26 mouse cellular contexts compared by ENCODE assay signal in the genomic region with DNA sequence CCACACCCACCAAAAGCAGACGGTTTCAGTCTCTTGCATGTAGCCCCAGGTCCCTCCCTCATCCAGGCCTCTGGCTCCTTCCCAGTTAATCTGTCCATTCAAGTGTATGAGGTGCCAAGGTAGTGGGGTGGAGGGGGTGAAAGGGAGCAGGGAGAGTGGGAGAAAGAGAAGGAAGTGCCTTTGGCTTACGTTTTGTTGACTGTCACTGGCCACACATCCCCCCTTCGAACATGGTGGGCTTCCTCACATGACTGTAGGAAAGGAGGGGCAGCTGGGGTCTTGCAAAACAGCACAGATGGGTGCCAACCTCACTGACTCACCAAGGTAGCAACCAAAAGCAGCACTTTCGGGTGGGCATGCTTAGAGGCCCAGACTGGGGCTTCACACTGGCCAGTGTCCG.
A peak's percentile ranks its signal among the peaks of the same experiment; 100 is the strongest.
DNase-seq lines count a peak whose midpoint lies in the region; ATAC-seq lines count a peak whose summit lies in the region.
"Had no signal": no experiment of that assay in that cellular context is flagged by ENCODE, and none has a peak within 500 bp of the region (broad histone marks: within the 10 kb centered on the region; RNA-seq: fewer than 3 reads in every experiment).

No protein-coding gene starts in this region.

- H3K27ac ChIP-seq in midbrain, embryonic 10.5 days (replicated peaks), result peak overlapping the region; percentile 61
- H3K27ac ChIP-seq in midbrain, embryonic 15.5 days, result no peak overlapping the region
- H3K27ac ChIP-seq: embryonic facial prominence, embryonic 10.5 days; embryonic facial prominence, embryonic 13.5 days; forebrain, embryonic 12.5 days; forebrain, embryonic 15.5 days; heart, embryonic 15.5 days had no signal

- DNase-seq in cerebellum, adult 9-10 months, result peak; percentile 61
- DNase-seq in cerebellum, postnatal 4 days (ENCODE audit: low spot score in 2 of 2), result no peak
- peak; percentile 58 to 61 for DNase-seq in cerebellum, postnatal 14 days
- DNase-seq in cerebellum, postnatal 25 days, result no peak
- no peak for DNase-seq in midbrain, embryonic 10.5 days (ENCODE audit: low spot score)
- DNase-seq: adrenal gland, postnatal 10 days; adrenal gland, postnatal 36 days; B cell, adult 2 months; embryo, embryonic 11 days; gastrocnemius, postnatal 25 days; heart, adult 18-20 months; heart, postnatal 10 days; heart, postnatal 36 days; kidney, adult 2 months had no signal

- H3K36me3 ChIP-seq in midbrain, embryonic 10.5 days, result no peaks in the 10 kb centered on the region
- no peaks in the 10 kb centered on the region for H3K36me3 ChIP-seq in midbrain, embryonic 15.5 days (replicated peaks)
- H3K36me3 ChIP-seq: embryonic facial prominence, embryonic 10.5 days; embryonic facial prominence, embryonic 13.5 days; forebrain, embryonic 12.5 days; forebrain, embryonic 15.5 days; G1E; heart, embryonic 12.5 days; heart, embryonic 15.5 days; hindbrain, embryonic 15.5 days had no signal

- H3K9me3 ChIP-seq in midbrain, embryonic 10.5 days (replicated peaks), result no peaks in the 10 kb centered on the region
- H3K9me3 ChIP-seq in midbrain, embryonic 15.5 days, result no peaks in the 10 kb centered on the region
- H3K9me3 ChIP-seq: embryonic facial prominence, embryonic 10.5 days; embryonic facial prominence, embryonic 13.5 days; forebrain, embryonic 12.5 days; forebrain, embryonic 15.5 days; G1E; heart, embryonic 12.5 days; heart, embryonic 15.5 days; hindbrain, embryonic 15.5 days had no signal

- 71% methylated on average over 5 of the region's 5 CpGs for WGBS in midbrain, embryonic 10.5 days
- 74% methylated on average over 5 of the region's 5 CpGs for WGBS in midbrain, embryonic 15.5 days

- no peak for ATAC-seq in midbrain, embryonic 15.5 days (replicated peaks)
- ATAC-seq: forebrain, embryonic 15.5 days; intestine, postnatal 0 days; Patski had no signal

- H3K27me3 ChIP-seq in midbrain, embryonic 10.5 days (ENCODE audit: low read depth, poor library complexity, severe bottlenecking), result peaks cover 42% of the 10 kb centered on the region
- 0 out of 2 replicates have a peak, but pooled peaks cover 2% of the 10 kb centered on the region for H3K27me3 ChIP-seq in midbrain, embryonic 15.5 days (replicated peaks)
- H3K27me3 ChIP-seq: hindbrain, embryonic 15.5 days had no signal

- H3K4me2 ChIP-seq in midbrain, embryonic 15.5 days, result no peak overlapping the region
- H3K4me2 ChIP-seq: embryonic facial prominence, embryonic 13.5 days; forebrain, embryonic 12.5 days; forebrain, embryonic 15.5 days; heart, embryonic 12.5 days; heart, embryonic 15.5 days; hindbrain, embryonic 15.5 days had no signal

- H3K4me3 ChIP-seq in midbrain, embryonic 10.5 days, result no peak overlapping the region
- H3K4me3 ChIP-seq in midbrain, embryonic 15.5 days, result no peak overlapping the region
- H3K4me3 ChIP-seq: embryonic facial prominence, embryonic 10.5 days; embryonic facial prominence, embryonic 13.5 days; erythroblast, embryonic 14.5 days; forebrain, embryonic 12.5 days; forebrain, embryonic 15.5 days; heart, embryonic 12.5 days; heart, embryonic 15.5 days; hindbrain, embryonic 15.5 days had no signal

- H3K9ac ChIP-seq in midbrain, embryonic 15.5 days, result no peak overlapping the region
- H3K9ac ChIP-seq: embryonic facial prominence, embryonic 13.5 days; forebrain, embryonic 12.5 days; forebrain, embryonic 15.5 days; heart, embryonic 12.5 days; heart, embryonic 15.5 days; hindbrain, embryonic 15.5 days had no signal

- H3K4me1 ChIP-seq in midbrain, embryonic 10.5 days, result peaks cover 33% of the 10 kb centered on the region
- peaks cover 11% of the 10 kb centered on the region for H3K4me1 ChIP-seq in midbrain, embryonic 15.5 days
- H3K4me1 ChIP-seq: heart, embryonic 12.5 days; heart, embryonic 15.5 days had no signal

Comparison
In these comparisons a context has a peak if more than half of its experiments do, and no peak if none do; other contexts are left out.
1. DNase-seq: peak in cerebellum, adult 9-10 months (single experiment) and cerebellum, postnatal 14 days (2 of 2); none in cerebellum, postnatal 4 days (0 of 2), cerebellum, postnatal 25 days (0 of 2) and midbrain, embryonic 10.5 days (single experiment).